Mouse (Mus musculus) embryonic fibroblast, embryonic 13.5 days (primary cell): ENCODE data around the gene Actn3.
A peak's percentile ranks its signal among the peaks of the same experiment; 100 is the strongest.

ENCODE experiments used
- CTCF ChIP-seq: IDR thresholded peaks from 2 replicates; pipeline ENCODE4 v1.5.1; 2011; ENCODE audit warnings: mild to moderate bottlenecking, control low read depth, low read length, moderate library complexity, borderline replicate concordance; ENCODE audit not compliant: insufficient read depth
- POLR2A ChIP-seq: IDR thresholded peaks from 2 replicates; pipeline ENCODE4 v1.6.1; 2011; ENCODE audit warnings: low read depth, mild to moderate bottlenecking, control low read depth, low read length, moderate library complexity

DNA sequence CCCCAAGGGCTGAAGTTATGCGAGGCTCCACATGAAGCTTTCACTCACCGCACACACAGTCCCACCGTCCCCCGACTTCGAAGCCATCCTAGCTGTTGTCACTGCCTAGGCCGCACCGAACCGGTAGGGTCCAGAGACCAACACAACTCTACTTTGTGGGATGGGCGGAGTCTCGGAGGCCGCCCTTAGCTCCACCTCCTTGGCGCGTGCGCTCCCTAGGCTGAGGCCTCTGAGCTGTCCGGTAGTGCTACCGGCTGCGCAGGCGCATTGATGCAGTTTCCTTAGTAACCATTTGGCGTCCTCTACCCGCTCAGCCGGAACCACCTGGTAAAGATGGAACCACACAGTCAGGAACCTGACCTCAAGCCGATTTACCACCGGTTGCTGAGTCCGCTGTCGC lies 38.6 kb downstream of the Actn3 start, which contains the start of the genes Ccs and Ccdc87:
- peak; percentile 97 for TF ChIP-seq POLR2A
- no peak for TF ChIP-seq CTCF
